Mouse (Mus musculus) embryonic facial prominence, embryonic 12.5 days (tissue): ENCODE measurements around the gene Ptprt. TPM values are rescaled to one million over a fixed set of nuclear protein-coding genes. Genes with fewer than 3 reads are reported as not detected.

ENCODE experiments used
- ATAC-seq: fragments of 200-750 bp; cut with Nextera tagmentation; 2 replicates; pipeline ENCODE4 v1.8.0; 2017; ENCODE audit not compliant: insufficient number of reproducible peaks, insufficient read depth, low FRiP score, low TSS enrichment
- H3K27ac ChIP-seq: fragments of 300-500 bp; sonication (generic); 2 replicates; pipeline ENCODE4 v1.5.1; 2016; ENCODE audit warnings: mild to moderate bottlenecking
- H3K27me3 ChIP-seq: fragments of 300-500 bp; sonication (generic); 2 replicates; pipeline ENCODE4 v1.6.1; 2016; ENCODE audit warnings: mild to moderate bottlenecking, moderate library complexity
- H3K36me3 ChIP-seq: fragments of 300-500 bp; sonication (generic); 2 replicates; pipeline ENCODE4 v1.6.1; 2016; ENCODE audit warnings: mild to moderate bottlenecking
- H3K4me1 ChIP-seq: fragments of 300-500 bp; sonication (generic); 2 replicates; pipeline ENCODE4 v1.6.1; 2016
- H3K4me2 ChIP-seq: fragments of 300-500 bp; sonication (generic); replicated peaks from 2 replicates; pipeline ENCODE4 v1.6.1; 2016; ENCODE audit warnings: mild to moderate bottlenecking, moderate library complexity
- H3K4me3 ChIP-seq: fragments of 300-500 bp; sonication (generic); 2 replicates; pipeline ENCODE4 v1.5.1; 2016; ENCODE audit warnings: mild to moderate bottlenecking
- H3K9ac ChIP-seq: fragments of 300-500 bp; sonication (generic); 2 replicates; pipeline ENCODE4 v1.6.1; 2016; ENCODE audit warnings: mild to moderate bottlenecking, moderate library complexity
- H3K9me3 ChIP-seq: fragments of 300-500 bp; sonication (generic); 2 replicates; pipeline ENCODE4 v1.6.1; 2016; ENCODE audit warnings: mild to moderate bottlenecking, moderate library complexity
- WGBS: fragments of 180-500 bp; shearing (Covaris S2); methylation state at CpG from one replicate; pipeline ENCODE4 v1.1.7; 2016; 5-methylcytosine and 5-hydroxymethylcytosine counted together
- polyA plus RNA-seq: library from polyadenylated mRNA; unstranded; fragments of >200 nt; fragmentation: Nextera tagmentation; extraction: Ambion mirVana; gene quantifications from 2 replicates; pipeline ENCODE4 v1.2.1, GENCODE M21; 2016

The Ptprt gene
- polyA plus RNA-seq, result 1.3 TPM in 2 replicates

DNA sequence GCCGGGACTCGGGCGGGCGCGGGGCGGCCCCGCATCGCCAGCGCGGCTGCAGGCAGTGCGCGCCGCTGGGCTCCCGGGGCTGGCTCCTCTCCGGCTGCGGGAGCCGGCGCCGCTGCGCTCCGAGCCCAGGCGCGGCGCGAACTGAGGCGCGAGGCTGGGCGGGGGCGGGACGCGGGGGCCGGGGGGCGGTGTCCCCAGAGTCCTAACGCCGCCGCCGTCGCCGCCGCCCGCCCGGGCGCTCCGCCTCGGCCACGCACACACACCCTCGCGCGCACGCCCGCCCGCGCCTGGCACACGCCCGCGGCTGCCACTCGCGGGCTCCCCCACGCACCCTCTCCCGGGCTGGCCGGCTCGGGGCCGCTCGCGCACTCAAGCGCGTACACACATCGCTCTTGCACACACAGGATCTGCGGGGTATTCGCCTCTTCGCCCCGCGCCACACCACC is at the start of gene Ptprt:
Gene Ptprt (minus strand): TSS at position 207 of the 446 bp plus-strand sequence.
- Histone ChIP-seq H3K9me3 (no peaks in the 10 kb centered on the region), H3K9ac (peak within 1 kb of the TSS; percentile 57), H3K27ac (no peak within 1 kb of the TSS), H3K27me3 (peaks cover 68% of the 10 kb centered on the region), H3K4me3 (peak within 1 kb of the TSS; percentile 54), H3K4me2 (peak within 1 kb of the TSS; percentile 99), H3K36me3 (no peaks in the 10 kb centered on the region), H3K4me1 (peaks cover 5% of the 10 kb centered on the region)
- under 1% methylated on average over 31 of the region's 73 CpGs for WGBS
- ATAC-seq, result no peak

- no peak for ATAC-seq
Observed at GRCm38 (mm10) chr2:162710443-162710842, 49.5 kb upstream of the Ptprt start.

GRCm38 (mm10) chr2:162699691-162700090 is 38.7 kb upstream of the Ptprt start:
- H3K27ac ChIP-seq, result no peak overlapping the region
- H3K4me2 ChIP-seq, result no peak overlapping the region
- no peaks in the 10 kb centered on the region for H3K36me3 ChIP-seq
- no peaks in the 10 kb centered on the region for H3K27me3 ChIP-seq
- no peaks in the 10 kb centered on the region for H3K9me3 ChIP-seq
- no peak overlapping the region for H3K4me3 ChIP-seq
- no peaks in the 10 kb centered on the region for H3K4me1 ChIP-seq
- WGBS, result 71% methylated on average over 3 of the region's 3 CpGs
- no peak overlapping the region for H3K9ac ChIP-seq
- ATAC-seq, result no peak

More at GRCm38 (mm10) chr2:162710443-162710842, 49.5 kb upstream of the Ptprt start:
- Histone ChIP-seq H3K36me3 (no peaks in the 10 kb centered on the region), H3K27me3 (no peaks in the 10 kb centered on the region), H3K9me3 (no peaks in the 10 kb centered on the region), H3K9ac (no peak overlapping the region), H3K27ac (no peak overlapping the region), H3K4me3 (no peak overlapping the region), H3K4me2 (no peak overlapping the region), H3K4me1 (no peaks in the 10 kb centered on the region)
- 82% methylated on average over 2 of the region's 2 CpGs for WGBS

DNA sequence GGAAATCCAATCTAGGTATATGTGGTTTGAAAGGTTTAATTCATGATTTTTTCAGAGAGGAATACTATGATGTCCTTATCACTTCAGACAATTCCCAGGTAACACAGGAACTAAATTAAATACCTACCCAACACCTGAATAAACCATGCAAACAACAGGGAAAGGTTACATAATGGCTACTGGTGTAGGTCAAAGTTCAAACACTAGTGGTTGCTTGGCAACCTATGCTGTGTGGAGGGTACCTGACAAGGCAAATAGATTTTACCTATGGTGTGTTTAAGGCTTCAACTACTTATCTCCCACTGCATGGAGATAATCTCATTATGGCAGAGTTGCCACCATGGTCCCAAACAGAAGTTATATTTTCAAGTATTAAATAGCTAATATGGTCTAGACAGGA is 38.1 kb upstream of the Ptprt start:
- Histone ChIP-seq H3K9ac (no peak overlapping the region), H3K4me3 (no peak overlapping the region), H3K9me3 (no peaks in the 10 kb centered on the region), H3K36me3 (no peaks in the 10 kb centered on the region), H3K27me3 (no peaks in the 10 kb centered on the region), H3K4me1 (no peaks in the 10 kb centered on the region), H3K4me2 (no peak overlapping the region), H3K27ac (no peak overlapping the region)
- ATAC-seq, result no peak

DNA sequence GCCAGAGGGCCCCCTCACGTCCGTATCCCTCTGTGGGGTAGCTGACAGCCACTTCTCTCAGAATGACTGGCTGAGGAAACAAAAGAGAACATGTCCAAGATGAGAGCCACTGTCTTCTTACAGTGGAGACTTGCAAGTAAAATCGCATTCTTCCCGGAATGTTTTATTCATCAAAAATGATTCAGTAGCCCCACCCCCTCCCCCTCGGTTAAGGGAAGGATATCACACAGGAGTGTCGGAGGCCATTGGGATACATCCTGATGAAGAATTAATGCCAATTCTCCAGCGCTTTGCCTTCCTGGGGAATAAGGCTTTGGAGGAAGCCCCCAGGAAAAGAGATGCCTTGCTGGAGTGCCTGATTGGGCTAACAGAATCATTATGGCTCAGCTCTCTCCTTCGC is 37.1 kb upstream of the Ptprt start:
- H3K4me1 ChIP-seq, result no peaks in the 10 kb centered on the region
- no peak for ATAC-seq
- H3K4me2 ChIP-seq, result no peak overlapping the region
- H3K27ac ChIP-seq, result no peak overlapping the region
- WGBS, result 79% methylated on average over 8 of the region's 8 CpGs
- H3K36me3 ChIP-seq, result no peaks in the 10 kb centered on the region
- no peaks in the 10 kb centered on the region for H3K27me3 ChIP-seq
- H3K9me3 ChIP-seq, result no peaks in the 10 kb centered on the region
- no peak overlapping the region for H3K4me3 ChIP-seq
- no peak overlapping the region for H3K9ac ChIP-seq

DNA sequence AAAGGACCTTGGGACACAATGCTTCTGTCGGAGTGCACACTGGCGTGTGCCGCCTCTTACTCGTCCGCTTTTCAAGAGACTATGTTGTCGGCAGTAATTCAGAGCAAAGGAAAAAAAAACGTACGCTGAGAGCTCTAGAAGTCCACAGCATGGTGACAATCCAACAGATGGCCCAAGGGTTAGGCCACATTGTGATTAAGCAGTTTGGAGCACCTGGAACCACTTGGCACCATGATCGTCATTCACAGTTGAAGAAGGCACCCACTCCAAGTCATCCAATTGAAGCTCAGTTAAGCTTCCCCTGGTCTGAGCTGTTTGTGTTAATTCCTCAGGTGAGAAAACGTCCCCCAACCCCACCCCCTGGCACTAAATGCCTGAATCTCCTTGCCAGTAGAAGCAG is 36.2 kb upstream of the Ptprt start:
- no peak overlapping the region for H3K9ac ChIP-seq
- no peak overlapping the region for H3K4me3 ChIP-seq
- WGBS, result 82% methylated on average over 10 of the region's 10 CpGs
- no peaks in the 10 kb centered on the region for H3K4me1 ChIP-seq
- no peaks in the 10 kb centered on the region for H3K27me3 ChIP-seq
- no peaks in the 10 kb centered on the region for H3K36me3 ChIP-seq
- H3K4me2 ChIP-seq, result no peak overlapping the region
- no peak for ATAC-seq
- no peaks in the 10 kb centered on the region for H3K9me3 ChIP-seq
- H3K27ac ChIP-seq, result no peak overlapping the region

DNA sequence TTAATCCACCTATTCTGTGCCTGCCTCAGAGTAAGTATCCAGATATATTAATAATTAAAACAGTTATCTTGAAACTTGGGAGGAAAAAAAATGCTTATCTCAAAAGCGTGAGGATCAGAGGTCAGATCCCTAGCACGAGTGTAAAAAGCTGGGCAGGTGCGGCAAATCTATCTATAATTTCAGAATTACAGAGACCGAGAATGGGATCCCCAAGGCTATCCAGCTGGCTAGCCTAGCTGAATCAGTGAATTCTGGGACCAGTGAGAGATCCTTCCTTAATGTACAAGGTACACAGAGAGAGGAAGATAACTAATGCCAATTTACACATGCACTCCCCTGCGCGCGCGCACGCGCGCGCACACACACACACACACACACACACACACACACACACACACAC is 31.2 kb upstream of the Ptprt start:
- H3K4me1 ChIP-seq, result no peaks in the 10 kb centered on the region
- no peak overlapping the region for H3K9ac ChIP-seq
- WGBS, result 94% methylated on average over 12 of the region's 12 CpGs
- H3K4me2 ChIP-seq, result no peak overlapping the region
- no peak overlapping the region for H3K27ac ChIP-seq
- H3K27me3 ChIP-seq, result no peaks in the 10 kb centered on the region
- H3K9me3 ChIP-seq, result no peaks in the 10 kb centered on the region
- ATAC-seq, result no peak
- no peaks in the 10 kb centered on the region for H3K36me3 ChIP-seq
- no peak overlapping the region for H3K4me3 ChIP-seq

DNA sequence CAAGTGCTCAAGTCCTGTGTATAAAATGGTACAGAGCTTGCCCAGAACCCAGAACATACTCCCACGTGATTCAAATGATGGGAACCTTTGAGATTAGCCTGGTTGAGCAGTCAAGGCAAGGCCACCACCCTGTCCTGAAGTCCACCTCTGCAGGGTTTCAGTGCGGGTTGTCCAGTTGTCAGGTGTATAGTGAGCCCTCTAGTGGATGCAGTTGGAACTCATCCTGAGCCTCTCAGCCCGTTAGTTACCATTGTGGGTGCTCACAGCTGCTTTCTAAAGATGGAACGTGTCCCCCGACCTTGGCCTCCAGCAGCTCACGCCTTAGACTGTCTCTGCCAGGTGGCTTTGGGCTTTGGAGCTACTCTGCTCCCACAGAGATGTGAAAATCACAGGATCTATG is 21.7 kb upstream of the Ptprt start:
- Histone ChIP-seq H3K4me3 (no peak overlapping the region), H3K4me2 (no peak overlapping the region), H3K9me3 (no peaks in the 10 kb centered on the region), H3K36me3 (no peaks in the 10 kb centered on the region), H3K4me1 (no peaks in the 10 kb centered on the region), H3K27me3 (no peaks in the 10 kb centered on the region), H3K9ac (no peak overlapping the region), H3K27ac (no peak overlapping the region)
- ATAC-seq, result no peak
- WGBS, result 12% methylated on average over 6 of the region's 6 CpGs

DNA sequence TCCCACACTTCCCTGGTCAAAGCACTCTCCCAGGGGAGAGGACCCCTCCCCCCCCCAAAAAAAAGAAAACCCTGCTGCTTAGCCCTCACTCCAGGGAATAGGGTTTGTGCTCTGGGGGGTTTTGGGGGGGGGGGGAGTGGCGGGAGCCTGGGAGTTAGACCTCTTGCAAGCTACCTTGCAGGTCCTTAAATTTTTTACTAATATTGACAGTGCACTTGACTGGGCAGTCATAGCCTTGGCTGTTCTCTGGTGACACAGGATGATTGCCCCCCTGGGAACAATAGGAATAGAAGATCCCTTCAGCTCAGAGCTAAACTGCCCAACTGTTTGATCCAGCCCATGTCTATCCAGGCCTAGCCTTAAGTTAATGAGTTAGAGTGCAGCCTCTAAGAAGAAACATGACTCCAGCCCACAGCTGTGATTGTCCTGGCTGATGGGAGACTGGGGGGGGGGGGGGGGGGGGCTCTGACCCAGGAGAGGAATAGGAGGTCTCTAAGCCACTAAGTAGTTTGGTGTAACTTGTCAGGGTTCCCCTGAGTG is 1.6 kb upstream of the Ptprt start:
- H3K4me1 ChIP-seq, result peaks cover 5% of the 10 kb centered on the region
- H3K27ac ChIP-seq, result no peak overlapping the region
- no peak overlapping the region for H3K4me2 ChIP-seq
- ATAC-seq, result no peak
- H3K36me3 ChIP-seq, result no peaks in the 10 kb centered on the region
- no peak overlapping the region for H3K9ac ChIP-seq
- H3K9me3 ChIP-seq, result no peaks in the 10 kb centered on the region
- no peak overlapping the region for H3K4me3 ChIP-seq
- 0% methylated on average over 1 of the region's 1 CpGs for WGBS
- H3K27me3 ChIP-seq, result peaks cover 60% of the 10 kb centered on the region

DNA sequence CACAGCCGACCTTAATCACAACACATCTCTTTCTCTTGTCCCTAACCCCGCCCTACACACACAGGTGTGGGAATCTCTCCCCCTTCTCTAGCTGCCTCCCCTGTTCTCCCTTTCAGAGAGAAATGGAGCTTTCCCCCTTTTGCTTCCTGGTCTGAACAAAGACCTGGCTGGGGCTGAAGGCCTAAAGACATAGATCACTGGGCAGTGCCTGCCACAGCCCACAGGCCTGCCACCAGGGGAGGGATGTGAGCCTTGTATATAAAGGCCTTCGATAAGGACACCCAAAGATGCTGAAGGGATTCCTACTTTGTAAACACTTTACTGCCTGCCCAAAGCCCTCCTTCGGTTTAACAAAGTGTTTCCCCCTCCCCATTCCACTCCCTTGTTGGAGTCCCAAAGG is 786 bp upstream of the Ptprt start:
- no peak for ATAC-seq
- Histone ChIP-seq H3K9ac (no peak overlapping the region), H3K4me2 (peak overlapping the region; percentile 99)

GRCm38 (mm10) chr2:162660231-162660940 is 561 bp downstream of the Ptprt start:
- Histone ChIP-seq H3K27ac (no peak overlapping the region), H3K4me3 (peak overlapping the region; percentile 54), H3K9ac (peak overlapping the region; percentile 57), H3K27me3 (peaks cover 72% of the 10 kb centered on the region), H3K36me3 (no peaks in the 10 kb centered on the region), H3K4me2 (peak overlapping the region; percentile 99), H3K9me3 (no peaks in the 10 kb centered on the region), H3K4me1 (peaks cover 5% of the 10 kb centered on the region)
- WGBS, result under 1% methylated on average over 34 of the region's 57 CpGs
- no peak for ATAC-seq

More for the DNA sequence above, 786 bp upstream of the Ptprt start:
- 5% methylated on average over 4 of the region's 4 CpGs for WGBS
- Histone ChIP-seq H3K27ac (no peak overlapping the region), H3K4me3 (peak overlapping the region; percentile 54), H3K27me3 (peaks cover 65% of the 10 kb centered on the region), H3K4me1 (peaks cover 5% of the 10 kb centered on the region), H3K36me3 (no peaks in the 10 kb centered on the region), H3K9me3 (no peaks in the 10 kb centered on the region)

GRCm38 (mm10) chr2:162658997-162659396 is 1.9 kb downstream of the Ptprt start:
- Histone ChIP-seq H3K9me3 (no peaks in the 10 kb centered on the region), H3K27me3 (peaks cover 68% of the 10 kb centered on the region), H3K4me1 (peaks cover 5% of the 10 kb centered on the region), H3K4me3 (peak overlapping the region; percentile 15; the same call in 1 of the 2 replicates), H3K27ac (no peak overlapping the region), H3K9ac (no peak overlapping the region), H3K4me2 (peak overlapping the region; percentile 99), H3K36me3 (no peaks in the 10 kb centered on the region)
- WGBS, result under 1% methylated on average over 18 of the region's 18 CpGs
- ATAC-seq, result no peak
